Mouse (Mus musculus): Measurements from ENCODE around the gene Zbtb7b. TPM values are rescaled to one million over a fixed set of nuclear protein-coding genes. Genes with fewer than 3 reads are reported as not detected.

The Zbtb7b gene
- polyA plus RNA-seq, 1 experiment = 40.2 TPM

GRCm38 (mm10) chr3:89364631-89365030 is 29.9 kb downstream of the Zbtb7b start:
- 86% methylated on average over 8 of the region's 8 CpGs for WGBS
- H3K4me1 ChIP-seq (ENCODE audit: control insufficient read depth, insufficient read depth, low read length) = no peaks in the 10 kb centered on the region
- no peak overlapping the region for H3K4me3 ChIP-seq (replicated peaks; ENCODE audit: control insufficient read depth, low read depth, low read length)
- no peak overlapping the region for H3K27ac ChIP-seq (ENCODE audit: control insufficient read depth, insufficient read depth, low read depth, low read length, poor library complexity)
- TF ChIP-seq POLR2A (IDR thresholded peaks at IDR 0.05; ENCODE audit: borderline replicate concordance, control insufficient read depth, low read depth, low read length) (no peak), CTCF (IDR thresholded peaks at IDR 0.05; ENCODE audit: control insufficient read depth, insufficient read depth, low read length) (no peak)

GRCm38 (mm10) chr3:89361675-89362074 is 32.9 kb downstream of the Zbtb7b start, which contains the start of gene Dcst2:
TSS of gene Dcst2 (plus strand) at chr3:89361975.
- TF ChIP-seq POLR2A (IDR thresholded peaks at IDR 0.05; ENCODE audit: borderline replicate concordance, control insufficient read depth, low read depth, low read length) = no peak
- TF ChIP-seq CTCF (IDR thresholded peaks at IDR 0.05; ENCODE audit: control insufficient read depth, insufficient read depth, low read length) = no peak
- H3K27ac ChIP-seq (ENCODE audit: control insufficient read depth, insufficient read depth, low read depth, low read length, poor library complexity) = no peak within 1 kb of the TSS
- 85% methylated on average over 7 of the region's 7 CpGs for WGBS
- H3K4me1 ChIP-seq (ENCODE audit: control insufficient read depth, insufficient read depth, low read length) = no peaks in the 10 kb centered on the region; the same call in 1 of the 2 replicates
- H3K4me3 ChIP-seq (replicated peaks; ENCODE audit: control insufficient read depth, low read depth, low read length) = no peak within 1 kb of the TSS

GRCm38 (mm10) chr3:89360237-89360636 is 34.3 kb downstream of the Zbtb7b start:
- TF ChIP-seq POLR2A (IDR thresholded peaks at IDR 0.05; ENCODE audit: borderline replicate concordance, control insufficient read depth, low read depth, low read length) = no peak
- no peak for TF ChIP-seq CTCF (IDR thresholded peaks at IDR 0.05; ENCODE audit: control insufficient read depth, insufficient read depth, low read length)
- WGBS = 7% methylated on average over 3 of the region's 3 CpGs
- no peaks in the 10 kb centered on the region; the same call in 1 of the 2 replicates for H3K4me1 ChIP-seq (ENCODE audit: control insufficient read depth, insufficient read depth, low read length)
- H3K4me3 ChIP-seq (replicated peaks; ENCODE audit: control insufficient read depth, low read depth, low read length) = no peak overlapping the region
- H3K27ac ChIP-seq (ENCODE audit: control insufficient read depth, insufficient read depth, low read depth, low read length, poor library complexity) = no peak overlapping the region

GRCm38 (mm10) chr3:89359630-89360029 is 34.9 kb downstream of the Zbtb7b start:
- TF ChIP-seq POLR2A (IDR thresholded peaks at IDR 0.05; ENCODE audit: borderline replicate concordance, control insufficient read depth, low read depth, low read length) = no peak
- no peak for TF ChIP-seq CTCF (IDR thresholded peaks at IDR 0.05; ENCODE audit: control insufficient read depth, insufficient read depth, low read length)
- Histone ChIP-seq H3K4me1 (ENCODE audit: control insufficient read depth, insufficient read depth, low read length) (no peaks in the 10 kb centered on the region; the same call in 1 of the 2 replicates), H3K27ac (ENCODE audit: control insufficient read depth, insufficient read depth, low read depth, low read length, poor library complexity) (no peak overlapping the region), H3K4me3 (replicated peaks; ENCODE audit: control insufficient read depth, low read depth, low read length) (no peak overlapping the region)
- WGBS = 72% methylated on average over 6 of the region's 6 CpGs

GRCm38 (mm10) chr3:89356029-89356428 is 38.5 kb downstream of the Zbtb7b start:
- Histone ChIP-seq H3K4me1 (ENCODE audit: control insufficient read depth, insufficient read depth, low read length) (no peaks in the 10 kb centered on the region; the same call in 1 of the 2 replicates), H3K27ac (ENCODE audit: control insufficient read depth, insufficient read depth, low read depth, low read length, poor library complexity) (no peak overlapping the region), H3K4me3 (replicated peaks; ENCODE audit: control insufficient read depth, low read depth, low read length) (no peak overlapping the region)
- no peak for TF ChIP-seq CTCF (IDR thresholded peaks at IDR 0.05; ENCODE audit: control insufficient read depth, insufficient read depth, low read length)
- no peak for TF ChIP-seq POLR2A (IDR thresholded peaks at IDR 0.05; ENCODE audit: borderline replicate concordance, control insufficient read depth, low read depth, low read length)
- 81% methylated on average over 9 of the region's 9 CpGs for WGBS

GRCm38 (mm10) chr3:89355512-89355902 is 39.1 kb downstream of the Zbtb7b start:
- TF ChIP-seq CTCF (IDR thresholded peaks at IDR 0.05; ENCODE audit: control insufficient read depth, insufficient read depth, low read length) (no peak), POLR2A (IDR thresholded peaks at IDR 0.05; ENCODE audit: borderline replicate concordance, control insufficient read depth, low read depth, low read length) (no peak)
- H3K4me1 ChIP-seq (ENCODE audit: control insufficient read depth, insufficient read depth, low read length) = no peaks in the 10 kb centered on the region; the same call in 1 of the 2 replicates
- no peak overlapping the region for H3K4me3 ChIP-seq (replicated peaks; ENCODE audit: control insufficient read depth, low read depth, low read length)
- H3K27ac ChIP-seq (ENCODE audit: control insufficient read depth, insufficient read depth, low read depth, low read length, poor library complexity) = no peak overlapping the region
- 70% methylated on average over 6 of the region's 6 CpGs for WGBS

GRCm38 (mm10) chr3:89354816-89355511 is 39.6 kb downstream of the Zbtb7b start:
- TF ChIP-seq CTCF (IDR thresholded peaks at IDR 0.05; ENCODE audit: control insufficient read depth, insufficient read depth, low read length) (peak; percentile 74), POLR2A (IDR thresholded peaks at IDR 0.05; ENCODE audit: borderline replicate concordance, control insufficient read depth, low read depth, low read length) (no peak)
- peaks cover 4% of the 10 kb centered on the region for H3K4me1 ChIP-seq (ENCODE audit: control insufficient read depth, insufficient read depth, low read length)
- WGBS = 16% methylated on average over 5 of the region's 5 CpGs
- H3K27ac ChIP-seq (ENCODE audit: control insufficient read depth, insufficient read depth, low read depth, low read length, poor library complexity) = no peak overlapping the region
- no peak overlapping the region for H3K4me3 ChIP-seq (replicated peaks; ENCODE audit: control insufficient read depth, low read depth, low read length)

- no peak overlapping the region for H3K4me3 ChIP-seq (replicated peaks; ENCODE audit: control insufficient read depth, low read depth, low read length)
- H3K27ac ChIP-seq (ENCODE audit: control insufficient read depth, insufficient read depth, low read depth, low read length, poor library complexity) = no peak overlapping the region
- TF ChIP-seq CTCF (IDR thresholded peaks at IDR 0.05; ENCODE audit: control insufficient read depth, insufficient read depth, low read length) (no peak), POLR2A (IDR thresholded peaks at IDR 0.05; ENCODE audit: borderline replicate concordance, control insufficient read depth, low read depth, low read length) (no peak)
- H3K4me1 ChIP-seq (ENCODE audit: control insufficient read depth, insufficient read depth, low read length) = peaks cover 10% of the 10 kb centered on the region
- WGBS = 86% methylated on average over 5 of the region's 5 CpGs
These were observed 43.3 kb downstream of the Zbtb7b start for GRCm38 (mm10) chr3:89351271-89351670.

Measured in bone marrow, adult 2 months (tissue).